Mouse (Mus musculus) heart, embryonic 14.5 days (tissue): ENCODE results near the gene Gpr89. TPM values are rescaled to one million over a fixed set of nuclear protein-coding genes. Genes with fewer than 3 reads are reported as not detected.
A peak's percentile ranks its signal among the peaks of the same experiment; 100 is the strongest.

Source experiments
- ATAC-seq: fragments of 200-750 bp; cut with Nextera tagmentation; 2 replicates; pipeline ENCODE4 v1.8.0; 2017; ENCODE audit warnings: low read depth, moderate TSS enrichment; ENCODE audit not compliant: insufficient number of reproducible peaks, insufficient read depth, low FRiP score
- H3K27ac ChIP-seq, 2 experiments: fragments of 200-500 bp in 1 of 2; fragments of 300-500 bp in 1 of 2; sonication (generic) in 1 of 2; replicated peaks in 1 of 2; 2 replicates each; pipeline ENCODE4 v1.5.1; 2012 to 2014; ENCODE audit warnings: low read depth in 2 of 2, low read length in 2 of 2, control low read depth in 1 of 2, mild to moderate bottlenecking in 1 of 2, mixed read lengths in 1 of 2; ENCODE audit not compliant: control insufficient read depth in 1 of 2, insufficient read depth in 1 of 2
- H3K27me3 ChIP-seq: fragments of 300-500 bp; sonication (generic); 2 replicates; pipeline ENCODE4 v1.6.1; 2014; ENCODE audit warnings: mild to moderate bottlenecking, low read length, control low read depth; ENCODE audit not compliant: control insufficient read depth, insufficient read depth
- H3K36me3 ChIP-seq: fragments of 300-500 bp; sonication (generic); 2 replicates; pipeline ENCODE4 v1.6.1; 2014; ENCODE audit warnings: mild to moderate bottlenecking, control low read depth, low read length, mixed read lengths; ENCODE audit not compliant: control insufficient read depth, insufficient read depth
- H3K4me1 ChIP-seq, 2 experiments: fragments of 200-500 bp in 1 of 2; fragments of 300-500 bp in 1 of 2; sonication (generic) in 1 of 2; 2 replicates each; pipeline ENCODE4 v1.6.1; 2012 to 2014; ENCODE audit warnings: low read length in 2 of 2, control low read depth in 1 of 2, mixed read lengths in 1 of 2; ENCODE audit not compliant: control insufficient read depth in 2 of 2, insufficient read depth in 2 of 2
- H3K4me2 ChIP-seq: fragments of 300-500 bp; sonication (generic); 2 replicates; pipeline ENCODE4 v1.6.1; 2014; ENCODE audit warnings: mild to moderate bottlenecking, low read length
- H3K4me3 ChIP-seq, 2 experiments: fragments of 200-500 bp in 1 of 2; fragments of 300-500 bp in 1 of 2; sonication (generic) in 1 of 2; 2 replicates each; pipeline ENCODE4 v1.5.1; 2012 to 2014; ENCODE audit warnings: low read length in 2 of 2, mild to moderate bottlenecking in 2 of 2, control low read depth in 1 of 2, low read depth in 1 of 2, moderate library complexity in 1 of 2; ENCODE audit not compliant: control insufficient read depth in 1 of 2, insufficient read depth in 1 of 2
- H3K9ac ChIP-seq: fragments of 300-500 bp; sonication (generic); 2 replicates; pipeline ENCODE4 v1.6.1; 2014; ENCODE audit warnings: mild to moderate bottlenecking, low read length
- H3K9me3 ChIP-seq: fragments of 300-500 bp; sonication (generic); 2 replicates; pipeline ENCODE4 v1.6.1; 2016; ENCODE audit warnings: low read length, control low read depth; ENCODE audit not compliant: control insufficient read depth
- WGBS: fragments of 180-500 bp; shearing (Covaris S2); extraction: QIAGEN DNeasy Blood & Tissue Kit; methylation state at CpG from one replicate; pipeline ENCODE4 v1.1.7; 2014; 5-methylcytosine and 5-hydroxymethylcytosine counted together
- polyA plus RNA-seq: library from polyadenylated mRNA; unstranded; fragments of >200 nt; fragmentation: Nextera tagmentation; extraction: Ambion mirVana; gene quantifications from 2 replicates; pipeline ENCODE4 v1.2.1, GENCODE M21; 2014

The Gpr89 gene
- polyA plus RNA-seq, 1 experiment from 2014 or later: 29.8 TPM

DNA sequence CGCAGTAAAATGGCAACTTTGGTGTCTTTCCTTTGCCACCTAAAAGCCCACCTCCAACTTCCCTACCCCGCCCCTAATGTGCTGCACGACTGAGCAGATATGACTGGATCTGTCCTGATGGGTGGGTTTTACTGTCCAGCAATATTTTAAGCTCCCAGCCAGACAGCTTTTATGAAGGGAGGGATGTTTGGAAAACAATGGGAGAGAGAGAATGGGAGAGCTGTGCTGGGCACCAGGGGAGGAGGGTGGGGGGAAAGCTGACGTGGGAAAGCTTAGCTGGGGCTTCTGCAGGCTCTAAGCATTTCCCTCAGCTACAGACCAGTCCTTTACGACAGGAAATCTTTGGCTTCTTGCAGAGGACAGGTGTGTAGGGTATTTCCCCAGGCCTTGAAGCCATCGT, 20.8 kb upstream of the Gpr89 start, which contains the start of gene Gja8:
Gja8 (minus strand) TSS at position 101 of the 400 bp plus-strand sequence.
- H3K27ac ChIP-seq: no peak within 1 kb of the TSS
- H3K36me3 ChIP-seq: no peaks in the 10 kb centered on the region
- H3K9ac ChIP-seq: no peak within 1 kb of the TSS
- ATAC-seq: no peak
- no peak within 1 kb of the TSS for H3K4me3 ChIP-seq
- 67% methylated on average over 6 of the region's 6 CpGs for WGBS
- H3K4me2 ChIP-seq: no peak within 1 kb of the TSS
- peaks cover 4 to 6% of the 10 kb centered on the region in 2 experiments for H3K4me1 ChIP-seq
- no peaks in the 10 kb centered on the region for H3K27me3 ChIP-seq
- H3K9me3 ChIP-seq: no peaks in the 10 kb centered on the region

DNA sequence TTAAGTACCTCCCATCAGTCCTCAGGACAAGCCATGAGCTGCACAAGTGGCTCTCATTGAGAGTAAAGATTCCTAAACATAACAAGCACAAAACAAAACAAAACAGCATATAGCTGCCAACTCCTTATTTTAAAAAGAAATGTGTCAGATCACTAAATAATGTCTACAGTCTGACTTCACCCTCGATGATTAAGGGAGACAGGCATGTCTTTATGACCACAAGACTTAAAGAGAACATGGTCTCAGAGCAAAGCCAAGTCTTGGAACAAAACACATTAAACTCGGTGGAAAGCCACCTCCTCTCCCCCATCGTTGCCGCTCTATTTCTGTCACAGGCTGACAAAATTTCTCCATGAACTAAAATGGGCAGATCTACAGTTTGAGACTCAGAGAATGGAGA, 19.5 kb upstream of the Gpr89 start:
- H3K9ac ChIP-seq: no peak overlapping the region
- no peaks in the 10 kb centered on the region for H3K4me1 ChIP-seq
- H3K9me3 ChIP-seq: no peaks in the 10 kb centered on the region
- H3K27ac ChIP-seq: no peak overlapping the region
- no peak overlapping the region for H3K4me3 ChIP-seq
- WGBS: 73% methylated on average over 4 of the region's 4 CpGs
- H3K36me3 ChIP-seq: no peaks in the 10 kb centered on the region
- ATAC-seq: no peak
- H3K27me3 ChIP-seq: no peaks in the 10 kb centered on the region
- H3K4me2 ChIP-seq: no peak overlapping the region

DNA sequence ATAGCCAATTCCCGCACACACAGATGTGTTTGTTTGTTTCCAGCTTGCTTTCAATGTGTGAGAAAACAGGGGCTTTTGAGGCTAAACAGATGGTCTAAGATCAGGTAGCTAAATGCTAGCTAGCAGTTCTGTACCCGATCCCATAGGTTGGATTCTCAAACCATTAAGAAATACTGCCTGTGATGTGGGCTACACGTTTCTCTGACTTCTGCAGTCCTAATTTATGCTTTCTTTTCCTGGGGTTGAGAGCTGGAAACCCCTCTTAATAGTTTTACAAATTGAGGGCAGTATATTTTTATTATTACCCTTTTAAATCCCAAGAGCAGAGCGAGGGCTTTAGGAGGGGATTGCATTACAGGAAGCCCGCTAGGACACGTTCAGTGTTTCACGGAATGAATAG, 15.8 kb upstream of the Gpr89 start:
- Histone ChIP-seq H3K9ac (no peak overlapping the region), H3K27me3 (no peaks in the 10 kb centered on the region), H3K27ac (no peak overlapping the region), H3K36me3 (no peaks in the 10 kb centered on the region), H3K4me2 (no peak overlapping the region), H3K4me3 (no peak overlapping the region), H3K4me1 (peaks cover 0 to 7% of the 10 kb centered on the region in 2 experiments; a peak in 2 of 4 replicates), H3K9me3 (no peaks in the 10 kb centered on the region)
- 81% methylated on average over 7 of the region's 7 CpGs for WGBS
- ATAC-seq: no peak

DNA sequence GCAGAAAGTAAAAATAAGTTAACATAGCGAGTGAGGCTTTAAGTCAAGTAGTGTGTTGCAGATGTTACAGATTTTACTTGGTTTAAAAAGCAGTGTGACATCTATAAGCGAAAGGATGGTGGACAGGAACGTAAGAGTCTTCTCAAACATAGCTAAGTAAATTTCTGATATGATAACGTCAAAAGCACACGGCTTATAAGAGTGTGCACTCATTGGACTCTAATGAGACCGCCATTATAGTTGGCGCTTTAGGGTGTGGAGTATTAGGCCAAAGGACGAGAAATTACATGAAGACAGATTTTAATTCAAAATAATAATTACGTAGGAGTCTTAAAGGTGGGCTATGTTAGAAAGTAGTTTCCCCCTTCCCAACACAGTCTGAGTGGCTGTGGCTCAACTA, 446 bp upstream of the Gpr89 start:
- peak overlapping the region; percentile 63 to 96; a peak in 3 of 4 replicates for H3K4me3 ChIP-seq
- H3K4me2 ChIP-seq: peak overlapping the region; percentile 92
- H3K9me3 ChIP-seq: no peaks in the 10 kb centered on the region
- no peaks in the 10 kb centered on the region for H3K27me3 ChIP-seq
- peaks cover 0 to 5% of the 10 kb centered on the region in 2 experiments; a peak in 2 of 4 replicates for H3K4me1 ChIP-seq
- no peak for ATAC-seq
- H3K36me3 ChIP-seq: no peaks in the 10 kb centered on the region
- peak overlapping the region; percentile 77 for H3K9ac ChIP-seq
- WGBS: 39% methylated on average over 9 of the region's 9 CpGs
- H3K27ac ChIP-seq: no peak overlapping the region; a peak in 1 of 4 replicates

DNA sequence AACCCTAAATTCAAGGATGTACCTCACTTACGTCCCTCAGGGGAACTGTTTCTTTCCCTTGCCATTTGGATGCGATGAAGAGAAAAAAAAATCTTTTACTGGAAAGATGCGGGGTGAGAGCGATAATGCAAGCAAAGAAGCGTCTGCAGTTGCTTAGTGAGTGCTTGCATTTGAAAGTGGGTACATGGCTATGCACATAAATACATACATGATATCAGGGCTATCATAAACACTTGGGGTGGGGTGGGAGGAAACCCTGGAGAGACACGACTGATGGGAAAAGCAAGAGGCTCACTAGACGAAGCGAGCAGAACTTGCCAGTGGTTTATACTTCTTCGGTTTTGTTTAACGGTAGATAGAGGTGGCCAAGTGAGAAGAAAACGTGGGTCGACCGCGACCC, 753 bp downstream of the Gpr89 start, which contains the start of gene Gja5:
Gja5 (plus strand) TSS at position 301 of the 400 bp plus-strand sequence.
- Histone ChIP-seq H3K27ac (no peak within 1 kb of the TSS; a peak in 1 of 4 replicates), H3K4me1 (peaks cover 0 to 5% of the 10 kb centered on the region in 2 experiments; a peak in 2 of 4 replicates), H3K9me3 (no peaks in the 10 kb centered on the region), H3K36me3 (no peaks in the 10 kb centered on the region), H3K4me2 (peak within 1 kb of the TSS; percentile 92), H3K4me3 (peak within 1 kb of the TSS; percentile 63 to 96), H3K9ac (peak within 1 kb of the TSS; percentile 77), H3K27me3 (no peaks in the 10 kb centered on the region)
- WGBS: 15% methylated on average over 14 of the region's 14 CpGs
- no peak for ATAC-seq

DNA sequence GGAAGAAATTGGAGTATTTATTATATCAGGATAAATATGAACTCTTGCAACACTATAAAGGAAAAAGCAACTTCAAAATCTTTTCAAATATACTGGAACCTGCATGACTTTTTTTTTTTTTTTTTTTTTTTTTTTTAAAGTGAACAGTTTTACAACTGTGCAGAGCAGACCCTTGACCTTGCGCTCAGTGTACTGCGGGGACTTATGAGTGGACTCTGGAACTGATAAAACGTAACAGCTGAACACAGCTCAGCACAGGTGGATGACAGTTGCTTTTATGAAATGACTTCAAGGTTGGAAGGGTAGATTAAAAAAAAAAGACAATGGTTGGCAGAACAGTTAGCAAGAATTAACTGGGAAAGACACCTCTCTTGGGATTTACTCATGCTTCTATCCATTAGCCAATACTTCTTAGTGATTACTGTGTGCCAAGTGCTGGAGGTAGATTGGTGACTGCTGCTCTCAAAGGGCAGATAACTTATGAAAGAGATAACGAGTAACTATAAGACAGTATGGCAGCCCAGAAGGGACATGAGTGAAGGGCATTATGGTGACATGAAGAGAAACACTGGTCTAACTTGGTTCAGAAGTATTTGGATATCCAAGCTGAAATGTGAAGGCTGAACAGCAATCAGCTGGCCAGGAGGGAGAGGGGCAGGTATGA, 2.7 kb downstream of the Gpr89 start:
- Histone ChIP-seq H3K27me3 (no peaks in the 10 kb centered on the region), H3K36me3 (peaks cover 9% of the 10 kb centered on the region), H3K27ac (no peak overlapping the region)

DNA sequence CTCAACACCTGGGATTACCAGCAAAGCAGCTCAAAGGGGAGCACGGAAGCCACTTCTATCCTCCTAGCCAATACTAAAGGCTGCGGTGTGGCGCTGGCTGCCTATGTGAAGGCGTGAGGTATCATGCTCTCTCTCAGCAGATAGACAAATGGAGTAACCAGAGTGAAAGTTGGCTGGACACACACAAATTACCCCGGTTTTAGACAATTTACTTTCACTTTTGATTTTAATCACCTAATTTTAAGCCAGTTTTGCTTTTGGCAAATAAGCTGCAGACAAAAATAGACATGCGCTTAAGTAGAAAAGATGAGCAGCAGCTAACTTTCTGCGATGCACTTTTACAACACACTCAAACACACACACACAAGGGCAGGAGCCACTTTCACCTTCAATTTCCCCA, 21.5 kb downstream of the Gpr89 start:
- no peak overlapping the region for H3K9ac ChIP-seq
- H3K4me3 ChIP-seq: no peak overlapping the region
- H3K27me3 ChIP-seq: no peaks in the 10 kb centered on the region
- ATAC-seq: no peak
- no peaks in the 10 kb centered on the region for H3K4me1 ChIP-seq
- peaks cover 74% of the 10 kb centered on the region for H3K36me3 ChIP-seq
- H3K27ac ChIP-seq: no peak overlapping the region
- H3K9me3 ChIP-seq: no peaks in the 10 kb centered on the region
- WGBS: 91% methylated on average over 7 of the region's 7 CpGs
- H3K4me2 ChIP-seq: no peak overlapping the region

More for the DNA sequence above, 2.7 kb downstream of the Gpr89 start:
- no peak overlapping the region for H3K4me2 ChIP-seq
- ATAC-seq: no peak
- H3K9ac ChIP-seq: no peak overlapping the region
- H3K4me1 ChIP-seq: peaks cover 0 to 5% of the 10 kb centered on the region in 2 experiments; a peak in 2 of 4 replicates
- H3K4me3 ChIP-seq: no peak overlapping the region
- 87% methylated on average over 4 of the region's 4 CpGs for WGBS
- H3K9me3 ChIP-seq: no peaks in the 10 kb centered on the region
